Mouse (Mus musculus) heart, postnatal 36 days (tissue): Measurements from ENCODE around the gene Marc2. TPM values are rescaled to one million over a fixed set of nuclear protein-coding genes. Genes with fewer than 3 reads are reported as not detected.

Experiments
- DNase-seq, 2 experiments: peaks; one replicate each; pipeline ENCODE4 v3.0.0; 2021 to 2022
- intact Hi-C: fragments of 180-260 bp; cut with DNase I; formaldehyde crosslinking; loops from one replicate; pipeline ENCODE4 v1.15.1; 2025
- total RNA-seq, 2 experiments: library from RNA; stranded (reverse); gene quantifications; 2 replicates each; pipeline ENCODE4 v1.2.3; 2021

Marc2 gene
- 100 to 1,000 TPM; 127 to 136 TPM for total RNA-seq

DNA sequence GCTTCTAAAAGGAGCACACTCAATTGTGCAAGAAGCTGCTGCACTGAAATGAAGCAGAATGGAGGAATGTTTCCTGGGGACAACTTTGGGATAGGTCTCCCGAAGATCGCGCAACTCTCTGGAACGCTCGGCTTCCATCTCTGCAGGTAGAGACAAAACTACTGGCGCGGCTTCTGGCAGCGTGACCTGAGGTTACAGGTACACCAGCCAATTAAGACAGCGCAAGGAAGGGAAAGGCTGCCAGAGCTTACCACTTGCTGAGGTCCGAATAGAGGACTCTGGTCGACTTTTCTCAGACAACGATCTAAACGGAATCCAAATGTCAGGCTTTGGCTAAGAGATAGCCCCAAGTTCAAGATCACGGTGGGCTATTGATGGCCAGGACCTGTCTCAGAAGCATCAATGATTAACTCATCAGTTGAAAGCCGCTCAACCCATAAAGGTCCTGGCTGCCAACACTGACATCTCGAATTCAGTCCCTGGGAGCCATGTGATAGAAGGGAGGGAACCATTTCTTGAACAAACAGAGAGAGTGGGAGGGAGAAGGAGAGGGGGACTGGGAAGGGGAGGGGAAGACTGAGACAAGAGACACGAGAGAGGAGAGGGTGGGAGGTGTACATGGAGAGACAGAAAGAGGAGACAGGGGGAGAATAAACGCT, at the start of gene Marc2:
TSS of gene Marc2 (minus strand) at position 360 of the 659 bp plus-strand sequence.
- no peak for DNase-seq
- intact Hi-C loops: loop anchor here (5.0 kb wide), 1 partner anchor 356 kb away; the partner anchor contains the start of gene Rab3gap2

DNA sequence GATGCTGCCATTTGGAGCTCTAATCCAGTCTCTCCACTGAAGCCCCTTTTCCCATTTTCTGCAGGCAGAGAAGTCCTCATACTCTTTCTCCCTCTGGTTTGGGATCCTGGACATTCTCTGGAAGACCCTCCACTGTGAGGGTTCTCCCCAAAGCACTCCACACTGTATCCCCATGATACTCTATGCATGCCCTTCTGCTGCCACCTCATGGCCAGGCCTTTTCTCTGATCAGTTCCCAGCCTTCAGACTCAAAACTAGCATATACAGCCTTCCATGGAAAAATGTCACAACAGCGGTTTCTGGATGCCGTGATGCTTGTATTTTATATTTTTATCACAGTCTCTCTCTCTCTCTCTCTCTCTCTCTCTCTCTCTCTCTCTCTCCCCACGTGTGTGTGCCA, 45.7 kb upstream of the Marc2 start:
- intact Hi-C loops: loop anchor here (2.0 kb wide), 2 partner anchors 39 to 67 kb away; no protein-coding TSS in a partner anchor
- DNase-seq: no peak

DNA sequence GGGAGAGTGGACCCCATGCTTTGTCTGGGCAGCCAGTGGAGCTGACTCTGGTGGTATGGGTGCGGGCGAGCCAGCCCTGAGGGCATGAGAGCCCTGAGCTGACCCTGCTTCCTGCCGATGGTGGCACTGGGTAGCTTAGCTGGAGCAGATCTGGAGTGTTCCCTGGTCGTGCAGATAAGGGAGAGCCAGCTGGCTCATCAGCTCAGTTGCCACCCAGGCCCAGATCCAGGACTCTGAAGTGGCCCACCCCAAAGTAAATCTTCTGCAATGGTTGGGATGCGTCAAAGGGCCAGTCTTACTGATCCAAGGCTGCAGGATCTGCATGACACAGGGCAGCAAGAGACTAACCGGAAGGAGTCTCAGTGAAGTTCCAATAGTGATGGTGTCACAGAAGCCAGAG, 43.2 kb upstream of the Marc2 start:
- DNase-seq: peak in 1 of 2 experiments; percentile 37
- intact Hi-C loops: no loop called here

DNA sequence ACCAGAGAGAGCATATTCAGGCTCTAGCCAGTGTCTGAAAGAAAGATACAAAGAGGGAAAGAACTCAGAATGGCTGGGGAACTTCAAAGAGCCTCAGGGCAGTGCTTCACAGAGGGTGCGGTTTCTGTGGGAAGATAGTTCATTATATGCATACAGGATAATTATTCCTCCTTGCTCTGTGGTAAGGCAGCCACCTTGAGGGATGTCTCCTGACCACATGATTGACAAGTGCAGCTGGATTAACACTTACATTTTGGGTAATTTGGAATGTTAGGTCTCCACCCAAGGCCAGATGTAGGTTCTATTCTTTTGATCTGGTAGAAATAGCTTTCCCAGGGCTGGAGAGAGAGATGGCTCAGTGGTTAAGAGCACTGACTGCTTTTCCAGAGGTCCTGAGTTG, 39.9 kb upstream of the Marc2 start:
- DNase-seq: no peak
- intact Hi-C loops: no loop called here

DNA sequence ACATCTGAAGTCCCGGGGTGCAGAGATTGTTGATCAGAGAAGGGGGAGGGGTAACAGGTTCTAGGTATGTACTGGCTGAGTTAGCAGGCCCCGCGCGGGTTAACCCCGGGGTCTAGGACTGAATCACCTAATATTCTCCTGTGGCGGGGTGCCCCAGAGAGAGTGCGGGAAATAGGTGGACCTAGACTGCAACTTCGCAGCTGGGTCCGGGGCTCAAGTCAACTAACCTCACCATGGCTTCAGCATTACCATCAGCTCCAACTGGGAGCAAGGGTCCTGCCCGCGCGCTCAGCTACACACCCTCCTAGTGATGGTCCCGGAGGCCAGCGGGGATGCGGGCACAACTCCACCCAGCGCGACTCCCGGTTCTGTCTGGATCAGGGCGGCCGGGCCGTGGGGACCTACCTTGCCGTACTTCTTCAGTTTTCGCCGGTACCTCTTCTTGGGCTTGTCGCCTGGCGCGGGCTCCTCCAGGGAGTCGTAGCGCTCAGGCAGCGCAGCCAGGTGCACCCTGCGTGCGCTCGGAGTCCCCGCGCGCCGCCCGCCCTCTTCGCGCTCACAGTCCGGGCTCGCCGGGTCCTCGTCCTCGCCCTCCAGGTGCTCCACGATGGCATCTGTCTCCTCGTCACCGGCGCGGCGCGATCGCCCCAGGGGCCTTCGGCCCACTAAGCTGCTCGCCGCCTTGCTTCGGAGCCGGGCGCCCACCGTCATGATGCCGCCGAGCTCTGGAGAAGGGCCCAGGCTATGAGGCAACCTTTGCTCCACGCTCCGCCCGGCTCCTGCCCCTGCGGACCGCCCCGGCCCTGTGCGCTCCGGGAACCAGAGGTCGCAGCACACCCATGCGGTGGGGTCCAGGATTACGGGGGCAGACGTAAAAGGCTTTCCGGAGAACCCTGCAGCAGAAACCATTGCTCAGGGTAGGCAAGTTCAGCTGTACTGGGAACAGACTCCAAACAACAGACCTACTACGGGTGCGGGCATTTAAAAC, 36.3 kb upstream of the Marc2 start, which contains the start of gene C130074G19Rik:
TSS of gene C130074G19Rik (minus strand) at position 938 of the 988 bp plus-strand sequence.
- DNase-seq: peak; percentile 70 to 74
- intact Hi-C loops: loop anchor here (1.0 kb wide), 2 partner anchors 29 to 57 kb away; no protein-coding TSS in a partner anchor

DNA sequence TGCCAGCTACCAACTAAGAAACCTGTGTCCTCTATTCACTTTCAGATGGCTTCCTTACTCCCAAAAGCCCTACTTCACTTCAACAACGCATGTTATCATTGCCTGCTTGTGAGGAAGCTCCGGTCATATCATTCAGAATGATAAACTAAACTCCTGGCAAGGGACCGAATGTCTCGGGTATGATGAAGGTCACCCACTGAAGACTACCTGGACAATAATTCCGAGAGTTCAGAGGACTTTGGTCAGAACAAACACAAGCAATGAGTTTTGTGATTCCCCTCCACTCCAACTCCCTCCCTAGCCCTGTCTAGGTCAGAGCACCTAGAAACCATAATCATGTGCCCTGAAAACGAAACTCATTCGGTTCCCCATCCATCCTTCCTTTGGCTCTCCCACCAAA, 35.6 kb upstream of the Marc2 start:
- intact Hi-C loops: loop anchor here (1.0 kb wide), 1 partner anchor 29 kb away; no protein-coding TSS in a partner anchor

DNA sequence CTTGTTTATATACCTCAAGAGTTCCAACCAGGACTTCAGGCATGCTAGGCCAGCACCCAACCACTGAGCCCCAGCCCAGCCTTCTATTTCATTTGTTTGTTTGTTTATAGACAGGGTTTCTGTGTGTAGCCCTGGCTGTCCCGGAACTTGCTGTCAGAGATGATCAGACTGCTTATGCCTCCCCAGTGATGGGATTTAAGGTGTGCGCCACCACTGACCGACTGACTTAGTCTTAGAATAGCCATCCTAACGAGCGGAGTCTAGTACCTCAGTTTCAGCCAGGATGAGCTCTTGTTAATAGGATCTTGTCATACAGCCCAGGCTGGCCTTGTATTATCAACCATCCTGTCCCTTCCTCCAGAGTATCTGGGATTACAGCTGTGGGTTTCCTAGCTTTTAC, 35.0 kb upstream of the Marc2 start:
- no peak for DNase-seq
- intact Hi-C loops: no loop called here

More for the DNA sequence above, 35.6 kb upstream of the Marc2 start:
- no peak for DNase-seq

DNA sequence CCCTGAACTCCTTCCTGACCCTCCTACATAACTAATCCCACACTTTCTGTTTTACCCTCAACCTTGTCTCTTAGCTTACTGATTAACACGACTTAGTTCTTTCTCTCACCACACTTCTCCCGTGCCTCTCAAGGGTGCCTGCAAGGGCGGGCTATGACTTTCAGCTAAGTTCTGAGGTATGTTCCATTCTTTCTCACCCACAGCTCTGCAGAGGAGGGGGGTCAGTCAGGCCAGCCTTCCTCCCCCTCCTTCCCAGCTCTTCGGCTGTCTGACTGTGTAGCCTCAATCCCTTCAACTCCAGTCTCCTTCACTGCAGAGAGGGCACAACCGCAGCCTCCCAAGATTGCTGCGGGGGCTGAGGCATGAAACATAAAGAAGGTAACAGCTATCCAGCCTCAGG, 32.6 kb upstream of the Marc2 start:
- intact Hi-C loops: no loop called here
- DNase-seq: no peak

DNA sequence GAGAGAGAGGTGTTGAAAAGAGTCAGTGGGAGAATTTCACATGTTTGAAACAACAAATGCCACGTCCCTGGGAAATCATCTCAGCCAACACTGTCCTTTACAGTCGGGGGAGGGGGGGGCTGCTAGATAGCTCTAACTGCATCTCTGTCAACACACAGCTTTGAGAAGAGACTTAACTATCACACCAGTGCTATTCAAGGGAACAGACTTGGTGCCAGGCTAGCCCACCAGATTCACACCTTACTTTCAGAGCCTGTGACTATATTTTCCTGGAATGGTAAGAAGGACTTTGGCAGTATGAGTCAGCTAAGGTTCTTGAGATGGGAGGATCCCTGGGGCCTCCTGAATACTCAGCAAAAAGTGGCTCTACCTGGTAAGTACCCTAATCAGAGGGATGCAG, 31.1 kb upstream of the Marc2 start:
- no peak for DNase-seq
- intact Hi-C loops: no loop called here

DNA sequence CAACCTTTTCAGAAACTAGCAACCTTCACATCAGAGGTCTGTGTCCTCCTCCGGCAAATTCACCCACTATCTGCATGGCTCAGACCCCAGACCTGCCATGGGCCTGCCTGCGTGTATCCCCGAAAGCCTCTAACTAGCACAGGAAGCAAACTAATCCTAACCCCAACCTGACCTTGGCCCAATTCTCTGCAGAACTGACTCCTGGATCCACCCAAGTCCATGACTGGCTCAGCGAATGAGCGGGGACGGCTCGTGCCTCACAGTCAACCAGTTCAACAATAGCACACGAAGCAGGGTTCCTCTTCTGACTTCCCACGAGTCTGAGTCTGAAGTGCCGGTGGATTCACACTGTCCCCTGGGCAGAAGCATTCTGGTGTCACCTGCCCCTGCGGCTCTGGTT, 27.7 kb upstream of the Marc2 start:
- no peak for DNase-seq
- intact Hi-C loops: no loop called here

DNA sequence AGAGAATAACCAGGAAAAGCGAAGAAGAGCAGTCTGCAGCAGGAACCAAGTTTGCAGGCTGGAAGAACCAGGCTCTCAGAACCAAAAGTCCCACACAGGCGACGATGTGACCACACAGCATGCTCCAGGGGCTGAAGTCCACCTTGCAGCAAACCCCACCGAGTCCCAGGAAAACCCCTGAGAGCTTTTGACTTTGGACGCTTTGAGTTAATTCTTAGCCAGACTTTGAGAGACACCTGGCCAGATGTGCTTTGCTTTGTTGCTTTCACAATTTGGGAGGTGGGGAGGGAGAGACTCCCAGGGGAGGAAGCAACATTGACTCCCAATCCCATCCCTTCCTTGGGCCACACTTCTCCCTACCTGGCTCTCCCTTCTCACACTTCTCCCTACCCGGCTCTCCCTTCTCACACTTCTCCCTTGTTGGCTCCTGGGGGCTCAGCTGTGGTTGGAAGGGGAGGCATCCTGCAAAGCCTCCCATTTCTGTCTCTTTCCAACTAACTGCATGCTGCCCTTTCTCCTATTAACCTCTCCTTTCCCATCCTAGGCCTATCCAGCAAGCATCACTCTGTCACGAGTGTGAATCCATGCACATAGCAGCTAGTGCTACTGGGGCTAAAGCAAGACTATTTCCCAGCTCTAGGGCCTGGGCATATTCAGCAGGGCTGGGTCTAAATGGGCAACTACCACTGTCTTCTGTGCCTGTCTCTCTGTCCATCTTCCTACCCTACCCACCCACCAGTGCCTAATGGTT, 26.0 kb upstream of the Marc2 start:
- DNase-seq: no peak
- intact Hi-C loops: no loop called here

DNA sequence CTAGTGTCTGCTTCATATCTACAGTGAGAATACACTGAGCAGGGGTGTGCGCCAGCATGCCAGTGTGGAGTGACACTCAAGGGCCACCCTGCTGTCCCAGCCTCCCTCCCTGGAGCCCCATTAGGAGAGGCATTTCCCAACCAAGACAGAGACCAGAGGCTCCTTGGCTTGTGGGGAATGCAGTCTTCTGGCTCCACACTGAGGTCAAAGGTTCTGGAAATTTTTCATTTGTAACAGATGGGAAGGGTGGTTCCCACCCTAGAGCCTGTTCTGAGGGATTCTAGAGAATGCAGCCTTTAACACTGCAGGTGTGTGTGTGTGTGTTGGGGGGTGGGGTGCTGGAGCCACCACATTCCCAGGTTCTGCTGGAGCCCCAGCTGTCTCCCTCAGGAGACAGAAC, 25.3 kb upstream of the Marc2 start:
- DNase-seq: no peak
- intact Hi-C loops: no loop called here

DNA sequence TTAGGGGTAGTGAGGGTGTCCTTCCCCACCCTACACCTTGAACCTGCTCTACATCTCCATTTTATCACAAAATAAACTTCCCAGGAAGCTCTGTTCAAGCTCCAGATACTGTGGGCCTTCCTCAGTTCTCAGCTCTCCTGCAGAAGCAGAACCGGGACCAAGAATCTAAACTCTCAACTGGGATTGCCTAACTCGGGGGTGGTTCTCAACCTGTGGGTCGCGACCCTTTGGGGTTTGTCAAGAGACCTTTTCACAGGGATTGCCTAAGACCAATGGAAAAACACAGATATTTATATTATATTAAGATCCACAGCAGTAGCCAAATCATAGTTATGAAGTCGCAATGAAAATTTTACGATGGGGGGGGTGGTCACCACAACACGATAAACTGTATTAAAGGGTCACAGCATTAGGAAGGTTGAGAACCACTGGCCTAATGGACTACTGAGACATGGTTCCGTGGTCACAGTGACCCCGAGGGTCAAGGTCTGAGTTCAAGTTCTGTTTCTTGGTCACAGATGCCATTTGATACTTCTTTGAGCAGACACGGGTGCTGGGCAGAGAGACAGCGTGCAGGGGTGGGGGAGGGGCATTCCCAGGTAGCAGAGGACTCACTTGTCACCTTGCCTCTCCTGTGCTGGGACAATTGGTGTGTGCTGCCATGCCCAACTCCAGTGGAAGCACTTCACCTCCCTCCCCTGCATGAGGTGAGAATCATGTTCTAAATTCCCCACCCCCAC, 24.6 kb upstream of the Marc2 start:
- intact Hi-C loops: no loop called here
- no peak for DNase-seq

DNA sequence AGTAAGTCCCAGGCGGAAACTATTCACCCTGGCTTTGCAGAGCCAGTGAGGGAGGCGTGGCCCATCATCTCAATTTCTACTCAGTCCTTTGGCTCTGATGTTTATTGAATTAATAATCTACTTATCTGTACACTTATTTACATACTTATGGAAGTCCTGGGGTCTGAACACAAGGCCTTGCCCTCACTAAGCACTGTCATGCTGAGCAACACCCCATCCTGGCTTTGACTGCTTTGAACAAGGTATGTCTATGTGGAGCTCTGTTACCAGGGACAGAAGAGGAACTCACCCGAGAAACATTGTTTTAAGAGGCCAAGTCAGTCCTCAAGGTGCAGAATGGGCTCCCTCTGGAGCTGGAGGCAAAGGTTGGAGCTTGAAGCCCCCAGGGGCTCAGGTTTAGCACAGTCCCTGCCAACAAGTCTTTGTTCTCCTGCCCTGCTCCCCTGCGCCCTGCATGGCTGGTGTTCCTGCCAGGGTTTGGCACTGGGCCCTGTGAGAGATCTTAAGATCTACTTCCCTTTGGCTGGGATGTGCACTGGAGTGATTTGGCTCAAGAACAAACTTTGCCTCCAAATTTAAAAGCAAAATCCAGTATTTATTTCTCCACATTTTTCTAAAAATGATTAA, 23.8 kb upstream of the Marc2 start:
- DNase-seq: peak in 1 of 2 experiments; percentile 45
- intact Hi-C loops: no loop called here

DNA sequence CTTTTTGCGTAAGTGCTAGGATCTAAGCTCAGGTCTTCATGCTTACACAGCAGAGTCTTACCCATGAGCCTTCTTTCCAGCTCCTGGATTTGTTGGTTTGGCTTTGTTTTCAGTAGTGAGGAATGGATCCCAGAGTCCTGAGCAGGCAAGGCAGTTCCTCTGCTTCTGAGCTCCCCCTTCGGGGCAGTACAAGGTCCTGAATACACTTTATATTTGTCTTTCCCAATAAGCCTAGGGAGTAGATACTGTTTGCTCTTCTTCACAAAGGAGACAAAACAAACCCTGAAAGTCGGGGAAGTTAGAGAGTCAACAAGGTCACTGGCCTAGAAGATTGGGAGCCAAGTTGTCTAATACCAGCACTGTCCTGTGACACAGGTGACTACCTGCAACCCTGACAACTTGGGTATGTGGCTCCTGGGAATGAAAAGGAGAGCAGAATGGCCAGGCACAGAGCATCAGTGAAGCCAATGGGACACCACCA, 21.4 kb upstream of the Marc2 start:
- DNase-seq: no peak
- intact Hi-C loops: no loop called here

DNA sequence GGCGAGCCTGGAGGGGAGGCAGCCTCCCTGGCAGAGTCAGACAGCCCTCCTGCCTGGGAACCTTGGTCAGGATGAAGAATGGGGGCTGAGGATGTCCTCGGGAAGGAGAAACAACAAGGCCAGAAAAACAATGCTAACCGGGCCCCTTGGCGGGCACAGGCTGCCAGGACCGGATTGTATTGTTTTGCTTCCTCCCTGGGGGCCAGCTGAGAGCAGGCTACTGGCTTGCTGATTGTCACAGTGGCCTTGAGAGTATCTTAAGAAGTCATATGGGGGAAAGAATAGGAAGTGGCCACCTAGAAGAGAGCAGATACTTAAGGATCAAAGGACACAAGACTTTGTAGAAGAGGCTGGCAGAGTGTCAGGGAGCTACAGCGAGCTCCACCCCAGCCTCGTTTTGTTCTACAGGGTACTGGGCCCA, 18.1 kb upstream of the Marc2 start:
- intact Hi-C loops: no loop called here
- peak; percentile 37 to 51 for DNase-seq

DNA sequence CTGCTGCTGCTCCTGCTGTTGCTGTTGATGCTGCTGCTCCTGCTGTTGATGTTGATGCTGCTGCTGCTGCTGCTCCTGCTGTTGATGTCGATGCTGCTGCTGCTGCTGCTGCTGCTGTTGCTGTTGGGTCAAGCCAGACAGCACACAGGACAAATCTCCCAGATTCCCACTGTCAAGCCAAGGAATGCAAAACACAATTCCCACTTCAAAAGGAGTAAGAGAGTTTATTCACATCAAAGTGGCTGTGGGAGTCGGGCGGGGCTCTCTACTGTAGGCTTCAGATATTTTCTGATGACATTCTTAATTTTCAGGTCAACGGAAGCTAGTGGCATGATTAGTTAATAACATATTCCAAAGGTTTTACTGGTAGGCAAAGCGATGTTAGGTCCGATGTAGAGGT, 16.4 kb upstream of the Marc2 start:
- intact Hi-C loops: no loop called here
- no peak for DNase-seq

DNA sequence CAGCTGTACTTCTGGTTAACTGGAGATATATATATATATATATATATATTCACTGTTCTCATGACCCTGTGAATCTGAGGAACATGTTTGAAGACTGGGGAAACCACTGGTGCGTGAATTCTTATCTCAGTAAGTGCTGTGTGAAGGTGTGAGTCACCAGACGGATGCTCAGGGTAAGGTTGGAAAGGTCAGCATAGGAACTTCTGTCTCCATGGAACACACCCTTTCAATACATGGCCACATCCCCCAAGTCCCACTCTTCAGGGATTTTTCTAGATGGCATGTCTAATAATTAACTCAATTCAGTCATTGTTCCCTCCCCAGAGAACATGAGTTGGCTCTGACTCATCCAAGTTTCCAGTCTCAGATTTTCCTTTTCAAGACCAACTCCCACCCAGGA, 15.3 kb upstream of the Marc2 start:
- intact Hi-C loops: no loop called here

DNA sequence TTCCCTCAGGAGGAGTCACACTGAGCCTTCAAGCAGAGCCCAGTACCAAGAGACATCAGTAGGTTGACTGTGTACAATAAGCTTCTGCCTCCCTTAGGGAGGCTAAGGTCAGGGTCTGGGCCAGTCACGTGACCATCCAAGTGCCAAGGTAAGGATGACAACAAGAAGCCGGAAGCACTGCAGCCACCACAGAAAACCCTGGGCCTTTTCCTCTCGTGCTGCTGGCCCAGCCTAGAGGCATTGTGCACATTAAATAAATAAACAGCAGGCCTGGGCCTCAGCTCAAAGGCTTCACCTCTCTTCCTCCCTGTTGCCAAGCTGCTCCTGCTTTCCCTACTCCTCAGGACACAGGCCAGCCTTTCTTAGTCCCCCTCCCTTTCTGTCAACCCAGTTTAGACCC, 14.0 kb upstream of the Marc2 start:
- intact Hi-C loops: no loop called here
- DNase-seq: no peak

More for the DNA sequence above, 15.3 kb upstream of the Marc2 start:
- DNase-seq: no peak
